Mouse (Mus musculus): ENCODE results near the gene Mast4.

DNA sequence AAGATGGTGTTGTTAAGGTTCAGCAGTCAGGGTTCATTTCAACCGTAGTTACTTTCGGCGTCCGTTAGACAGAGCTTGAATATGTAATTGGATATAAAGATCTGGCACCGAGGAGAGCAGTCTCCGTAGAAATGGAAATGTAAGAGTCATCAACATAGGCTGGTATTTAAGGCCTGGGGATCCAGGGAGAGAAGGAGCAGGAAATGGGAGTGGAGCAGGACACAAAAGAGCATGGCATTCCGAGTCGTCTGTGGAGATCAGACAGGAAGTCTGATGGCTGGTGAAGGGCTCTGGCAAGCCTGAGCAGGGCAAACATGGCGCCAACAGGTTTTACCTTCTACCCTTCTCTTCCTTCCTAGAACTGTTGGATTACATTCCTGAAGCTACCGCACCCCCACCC, 28.9 kb upstream of the Mast4 start:
- TF ChIP-seq CTCF (IDR thresholded peaks at IDR 0.05) (no peak), POLR2A (IDR thresholded peaks at IDR 0.05; ENCODE audit: insufficient read depth, low read depth, low read length) (no peak)

All from heart, adult 2 months (tissue).